Mouse (Mus musculus): Measurements from ENCODE around the gene Brd2. TPM values are rescaled to one million over a fixed set of nuclear protein-coding genes. Genes with fewer than 3 reads are reported as not detected.

The Brd2 gene
- total RNA-seq, 1 experiment from 2014 or later = 233 TPM

DNA sequence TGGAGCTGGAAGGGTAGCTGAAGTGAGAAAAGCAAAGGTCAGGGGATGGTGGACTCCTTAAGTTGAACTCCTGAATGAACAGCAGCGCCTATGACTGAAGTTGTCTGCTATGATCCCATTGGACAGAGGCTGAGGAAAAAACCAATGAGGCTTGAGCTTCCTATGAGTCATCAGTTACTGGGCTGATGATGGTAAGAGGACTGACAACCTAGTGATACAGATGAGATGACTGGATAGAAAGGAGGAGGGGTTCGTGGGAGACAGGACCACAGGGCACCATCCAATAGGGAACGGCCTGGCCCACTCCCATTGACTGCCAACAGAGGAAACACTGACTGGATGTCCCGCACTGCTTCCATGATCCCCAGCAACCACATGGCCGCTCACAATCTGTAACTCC is 42.8 kb downstream of the Brd2 start:
- no peak for DNase-seq

DNA sequence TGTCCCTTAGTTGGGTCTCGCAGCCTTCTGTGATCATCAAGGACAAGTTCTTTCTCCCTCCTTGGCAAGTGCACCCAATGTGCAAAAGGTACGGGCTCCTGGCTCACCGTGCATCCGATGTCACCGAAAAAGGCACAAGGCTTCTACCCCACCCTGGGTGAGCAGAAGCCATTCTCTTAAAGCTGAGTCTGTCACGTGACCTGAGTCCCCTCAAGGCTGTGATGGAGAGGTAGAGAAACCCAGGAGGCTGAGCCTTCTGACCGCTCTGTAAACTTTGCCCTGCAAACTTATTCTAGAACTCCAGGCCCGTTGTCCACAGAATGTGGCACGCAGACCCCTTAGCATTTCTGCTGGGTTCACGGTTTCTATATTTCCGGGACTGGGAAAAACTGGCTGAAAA is 43.4 kb downstream of the Brd2 start:
- DNase-seq = no peak

DNA sequence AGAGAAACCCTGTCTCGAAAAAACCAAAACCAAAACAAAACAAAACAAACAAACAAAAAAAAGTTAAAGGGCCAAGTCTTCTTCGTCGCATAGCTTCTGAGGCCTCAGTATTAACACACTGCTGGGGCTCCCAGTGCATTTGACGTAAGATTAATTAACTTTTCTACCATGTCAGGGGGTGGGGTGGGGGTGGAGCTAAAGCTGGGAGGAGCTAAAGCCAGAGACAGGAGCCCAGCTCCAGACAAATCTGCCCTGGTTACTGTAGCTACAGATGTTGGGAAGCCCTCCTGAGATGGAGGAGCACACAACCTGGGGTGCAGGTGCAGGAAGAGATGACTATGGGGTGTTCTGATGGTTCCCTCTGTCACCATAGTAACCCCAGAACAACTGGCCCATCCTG is 44.3 kb downstream of the Brd2 start:
- no peak for DNase-seq

DNA sequence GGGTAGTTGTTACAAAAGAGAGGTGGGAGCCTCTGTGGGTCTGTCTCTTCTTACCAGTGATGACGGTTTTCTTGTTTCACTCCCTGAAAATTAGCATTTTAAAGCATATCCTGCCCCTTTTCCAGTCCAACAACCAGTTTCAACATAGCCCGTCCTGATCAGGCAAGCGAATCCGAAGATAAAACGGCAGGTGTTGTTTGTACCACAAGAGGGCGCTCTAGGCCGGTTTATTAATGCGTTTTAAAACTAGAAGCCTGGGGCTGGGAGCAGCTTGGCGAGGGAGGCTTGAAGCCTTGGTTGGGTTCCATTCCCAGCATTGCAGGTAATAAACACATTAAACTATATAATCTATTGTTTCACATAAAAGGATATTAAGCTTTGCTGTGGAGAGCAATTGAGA is 44.9 kb downstream of the Brd2 start:
- DNase-seq = peak; percentile 72

DNA sequence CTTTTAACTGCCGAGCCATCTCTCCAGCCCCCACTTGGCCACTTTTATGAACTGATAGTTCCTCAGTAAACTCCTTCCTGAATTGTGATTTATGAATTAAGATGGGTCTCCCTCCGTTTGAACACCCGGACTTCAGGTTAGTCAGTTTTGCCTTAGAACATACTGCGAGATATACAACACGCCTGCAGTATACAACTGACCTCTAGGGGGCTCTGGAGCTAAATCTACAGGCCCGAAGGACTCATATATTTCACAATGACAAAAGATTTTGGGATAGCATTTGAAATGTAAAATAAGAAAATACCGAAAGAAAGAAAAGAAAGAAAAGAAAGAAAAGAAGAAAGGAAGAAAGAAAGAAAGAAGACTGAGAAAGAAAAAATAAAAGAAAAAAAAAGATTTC is 47.2 kb downstream of the Brd2 start:
- peak; percentile 61 for DNase-seq

DNA sequence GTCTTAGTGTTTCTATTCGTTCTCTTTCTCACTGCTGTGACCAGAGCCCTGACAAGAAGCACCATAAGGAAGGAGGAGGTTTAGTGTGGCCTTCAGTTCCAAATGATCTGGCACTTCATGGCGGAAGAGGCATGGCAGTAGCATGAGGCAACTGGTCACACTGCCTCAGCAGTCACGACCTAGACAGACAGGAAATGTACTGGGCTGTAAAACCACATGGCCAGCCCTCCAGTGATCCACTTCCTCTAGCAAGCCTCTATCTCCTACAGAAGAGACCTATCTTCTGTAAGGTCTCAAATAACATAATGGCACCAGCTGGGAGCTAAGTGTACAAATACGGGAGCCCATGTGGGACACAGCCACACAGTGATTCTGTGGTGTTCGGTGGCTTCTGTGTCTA is 50.3 kb downstream of the Brd2 start:
- no peak for DNase-seq

DNA sequence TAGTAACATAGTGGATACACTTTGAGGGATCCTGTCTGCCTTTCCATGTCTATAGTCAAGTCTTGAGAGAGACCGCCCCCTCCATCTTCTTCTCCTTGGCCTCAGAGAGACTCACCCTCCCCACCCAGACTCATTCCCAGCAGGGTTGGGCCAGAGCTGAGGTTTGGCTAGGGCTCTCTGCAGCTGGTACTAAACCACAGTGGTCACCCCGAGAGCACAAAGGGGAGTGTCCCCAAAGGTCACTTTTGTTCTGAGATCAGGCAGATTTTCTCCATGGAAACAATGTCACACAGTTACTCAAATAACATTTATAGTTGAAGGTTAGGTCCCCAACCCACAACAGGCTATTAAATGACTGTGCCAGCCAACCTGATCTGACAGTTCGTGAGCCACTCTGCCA is 53.6 kb downstream of the Brd2 start:
- no peak for DNase-seq

Other genes starting within 250 kb of the Brd2 start
- gene Gm7029, start 248.8 kb downstream of the Brd2 start, total RNA-seq (2021) = not detected in 2 replicates
- gene Kifc1, start 232.0 kb downstream of the Brd2 start, total RNA-seq (2021) = 7.0 and 11.3 TPM in 2 replicates
- gene Platr17, start 217.5 kb downstream of the Brd2 start, total RNA-seq (2021) = not detected in 2 replicates
- gene Daxx, start 213.2 kb downstream of the Brd2 start, total RNA-seq (2021) = 35.2 and 36.4 TPM in 2 replicates
- gene Tapbp, start 206.7 kb downstream of the Brd2 start, total RNA-seq (2021) = 101 and 166 TPM in 2 replicates
- gene Zbtb22, start 206.7 kb downstream of the Brd2 start, total RNA-seq (2021) = 27.4 and 38.8 TPM in 2 replicates
- 68.9 and 72.7 TPM in 2 replicates for gene Rgl2, start 193.1 kb downstream of the Brd2 start, total RNA-seq (2021)
- 101 and 102 TPM in 2 replicates for gene Pfdn6, start 182.3 kb downstream of the Brd2 start, total RNA-seq (2021)
- gene Wdr46, start 182.0 kb downstream of the Brd2 start, total RNA-seq (2021) = 38.7 and 40.4 TPM in 2 replicates
- 8.5 and 8.9 TPM in 2 replicates for gene B3galt4, start 171.1 kb downstream of the Brd2 start, total RNA-seq (2021)
- gene Vps52, start 166.8 kb downstream of the Brd2 start, total RNA-seq (2021) = 57.4 and 70.0 TPM in 2 replicates
- 630 and 736 TPM in 2 replicates for gene Rps18, start 166.6 kb downstream of the Brd2 start, total RNA-seq (2021)
- gene H2-K1, start 122.3 kb downstream of the Brd2 start, total RNA-seq (2021) = 321 and 327 TPM in 2 replicates
- 50.8 and 66.2 TPM in 2 replicates for gene Ring1, start 98.0 kb downstream of the Brd2 start, total RNA-seq (2021)
- gene H2-Ke6, start 94.6 kb downstream of the Brd2 start, total RNA-seq (2021) = 239 TPM in 2 replicates
- gene Slc39a7, start 91.0 kb downstream of the Brd2 start, total RNA-seq (2021) = 149 and 162 TPM in 2 replicates
- gene Rxrb, start 90.8 kb downstream of the Brd2 start, total RNA-seq (2021) = 66.8 and 71.0 TPM in 2 replicates
- gene Col11a2, start 83.2 kb downstream of the Brd2 start, total RNA-seq (2021) = 0.91 and 3.0 TPM in 2 replicates
- 0.27 TPM in 1 of 2 replicates, not detected in the other for gene H2-Oa, start 30.3 kb downstream of the Brd2 start, total RNA-seq (2021)
- 9.0 and 11.5 TPM in 2 replicates for gene H2-DMa, start 3.1 kb downstream of the Brd2 start, total RNA-seq (2021)
- 1.7 TPM in 1 of 2 replicates, not detected in the other for gene H2-DMb2, start 20.7 kb upstream of the Brd2 start, total RNA-seq (2021)
- gene H2-DMb1, start 30.4 kb upstream of the Brd2 start, total RNA-seq (2021) = 2.4 and 3.0 TPM in 2 replicates
- gene Tap1, start 64.9 kb upstream of the Brd2 start, total RNA-seq (2021) = 14.4 and 20.9 TPM in 2 replicates
- gene Psmb9, start 65.1 kb upstream of the Brd2 start, total RNA-seq (2021) = 7.0 and 14.5 TPM in 2 replicates
- gene Psmb8, start 75.1 kb upstream of the Brd2 start, total RNA-seq (2021) = 11.7 and 23.5 TPM in 2 replicates
- 43.1 and 56.6 TPM in 2 replicates for gene Tap2, start 80.9 kb upstream of the Brd2 start, total RNA-seq (2021)
- 0.43 TPM in 1 of 2 replicates, not detected in the other for gene H2-Ob, start 116.3 kb upstream of the Brd2 start, total RNA-seq (2021)
- 15.5 and 17.0 TPM in 2 replicates for gene H2-Ab1, start 135.1 kb upstream of the Brd2 start, total RNA-seq (2021)
- 14.2 and 19.2 TPM in 2 replicates for gene H2-Aa, start 165.2 kb upstream of the Brd2 start, total RNA-seq (2021)
- gene H2-Eb1, start 183.2 kb upstream of the Brd2 start, total RNA-seq (2021) = 14.0 and 18.1 TPM in 2 replicates
- not detected in 2 replicates for gene H2-Eb2, start 203.0 kb upstream of the Brd2 start, total RNA-seq (2021)
- 0.43 TPM in 1 of 2 replicates, not detected in the other for gene Btnl2, start 232.2 kb upstream of the Brd2 start, total RNA-seq (2021)

Data from adrenal gland, postnatal 25 days (tissue).